Mouse (Mus musculus) ES-E14 (cell line): ENCODE results near the gene Angptl4. TPM values are rescaled to one million over a fixed set of nuclear protein-coding genes. Genes with fewer than 3 reads are reported as not detected.

ENCODE experiments used
- DNase-seq: peaks from one replicate; pipeline ENCODE4 v3.0.0-alpha.2; 2013; ENCODE audit warnings: low read depth, low spot score
- H3K27ac ChIP-seq: 2 replicates; pipeline ENCODE4 v1.5.1; 2012; ENCODE audit warnings: low read depth, mild to moderate bottlenecking, low read length, moderate library complexity, mixed read lengths; ENCODE audit not compliant: poor library complexity, insufficient read depth, severe bottlenecking
- H3K36me3 ChIP-seq: 2 replicates; pipeline ENCODE4 v1.6.1; 2012; ENCODE audit warnings: mild to moderate bottlenecking, low read length, moderate library complexity, mixed read lengths; ENCODE audit not compliant: control insufficient read depth, poor library complexity, insufficient read depth, severe bottlenecking
- H3K4me1 ChIP-seq, 2 experiments: fragments of 150-350 bp in 1 of 2; sonication (generic) in 1 of 2; 2 replicates each; pipeline ENCODE4 v1.6.1; 2012; ENCODE audit warnings: low read length in 2 of 2, mild to moderate bottlenecking in 1 of 2, mixed read lengths in 1 of 2; ENCODE audit not compliant: control insufficient read depth in 2 of 2, insufficient read depth in 2 of 2, poor library complexity in 1 of 2
- H3K4me3 ChIP-seq, 2 experiments: fragments of 150-350 bp in 1 of 2; sonication (generic) in 1 of 2; 2 replicates each; pipeline ENCODE4 v1.5.1; 2012; ENCODE audit warnings: low read length in 2 of 2, low read depth in 1 of 2, mild to moderate bottlenecking in 1 of 2, mixed read lengths in 1 of 2; ENCODE audit not compliant: insufficient read depth in 1 of 2, poor library complexity in 1 of 2, severe bottlenecking in 1 of 2
- H3K9ac ChIP-seq: 2 replicates; pipeline ENCODE4 v1.6.1; 2012; ENCODE audit warnings: low read depth, mild to moderate bottlenecking, low read length, mixed read lengths; ENCODE audit not compliant: poor library complexity, insufficient read depth, severe bottlenecking
- H3K9me3 ChIP-seq: fragments of 150-350 bp; sonication (generic); 2 replicates; pipeline ENCODE4 v1.6.1; 2012; ENCODE audit warnings: low read depth, mild to moderate bottlenecking, low read length; ENCODE audit not compliant: control insufficient read depth, insufficient read depth
- CHD2 ChIP-seq: IDR thresholded peaks from 2 replicates; pipeline ENCODE4 v1.6.1; 2014; ENCODE audit warnings: mild to moderate bottlenecking, low read depth, low read length, inconsistent platforms
- HCFC1 ChIP-seq: IDR thresholded peaks from 2 replicates; pipeline ENCODE4 v1.6.1; 2012; ENCODE audit warnings: low read length, inconsistent platforms, borderline replicate concordance; ENCODE audit not compliant: insufficient read depth
- MAFK ChIP-seq: IDR thresholded peaks from 2 replicates; pipeline ENCODE4 v1.6.1; 2014; ENCODE audit warnings: mild to moderate bottlenecking, low read depth, low read length, inconsistent platforms; ENCODE audit not compliant: insufficient read depth
- ZC3H11A ChIP-seq: IDR thresholded peaks from 2 replicates; pipeline ENCODE4 v1.6.1; 2012; ENCODE audit warnings: low read depth, mild to moderate bottlenecking, inconsistent platforms, low read length, borderline replicate concordance
- ZNF384 ChIP-seq: IDR thresholded peaks from 2 replicates; pipeline ENCODE4 v1.6.1; 2012; ENCODE audit warnings: low read depth, low read length, inconsistent platforms
- in situ Hi-C, 2 experiments: fragments of 600-800 bp; cut with MboI; formaldehyde crosslinking; loops; one replicate each; pipeline ENCODE4 v1.15.1; 2025; ENCODE audit warnings: low sequenced_read_pairs in 2 of 2, inconsistent platforms in 1 of 2; ENCODE audit not compliant: unreplicated experiment in 2 of 2
- total RNA-seq: library from RNA; depleted of rRNA; stranded (reverse); fragments of 300-350 nt; gene quantifications from 2 replicates; pipeline ENCODE4 v1.2.3, GENCODE M21; 2012

Angptl4 gene
- total RNA-seq, 1 experiment: 30.5 TPM

DNA sequence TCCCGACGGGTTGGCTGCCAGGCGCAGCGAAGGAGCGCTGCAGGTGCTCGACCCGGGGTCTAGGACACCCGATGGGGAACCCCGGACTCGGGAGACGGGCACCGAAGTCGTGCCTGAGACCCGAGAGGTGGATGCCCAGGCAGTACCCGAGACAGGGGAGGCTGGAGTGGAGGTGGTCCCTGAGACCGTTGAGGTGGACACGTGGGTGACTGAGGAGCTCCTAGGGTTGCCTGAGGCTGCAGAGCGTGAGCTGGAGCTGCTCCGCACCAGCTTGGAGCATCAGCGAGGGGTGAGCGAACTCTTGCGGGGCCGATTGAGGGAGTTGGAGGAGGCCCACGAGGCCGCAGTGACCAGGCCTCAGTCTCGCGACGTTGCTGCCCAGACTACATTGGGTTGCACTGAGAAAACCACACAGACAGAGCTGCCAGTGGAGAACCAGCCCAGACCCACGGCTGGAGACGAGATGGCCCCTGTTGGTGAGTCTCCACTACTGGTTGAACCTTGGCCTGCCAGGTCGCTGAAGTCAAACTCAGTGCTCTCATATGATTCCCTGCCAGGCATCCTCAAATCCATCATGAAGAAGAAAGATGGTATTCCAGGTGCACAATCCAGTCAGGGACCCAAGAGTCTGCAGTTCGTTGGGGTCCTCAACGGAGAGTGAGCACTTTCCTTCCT lies 36.5 kb upstream of the Angptl4 start:
- in situ Hi-C loops: no loop called here
- TF ChIP-seq ZNF384: no peak
- TF ChIP-seq HCFC1: no peak
- no peak for TF ChIP-seq MAFK
- TF ChIP-seq CHD2: no peak
- TF ChIP-seq ZC3H11A: no peak
- Histone ChIP-seq H3K27ac (peak overlapping the region; percentile 73), H3K4me3 (peak overlapping the region; percentile 61 to 69), H3K9ac (peak overlapping the region; percentile 91), H3K4me1 (peaks cover 4 to 12% of the 10 kb centered on the region in 2 experiments), H3K36me3 (peaks cover 32% of the 10 kb centered on the region), H3K9me3 (no peaks in the 10 kb centered on the region)
- DNase-seq: no peak

DNA sequence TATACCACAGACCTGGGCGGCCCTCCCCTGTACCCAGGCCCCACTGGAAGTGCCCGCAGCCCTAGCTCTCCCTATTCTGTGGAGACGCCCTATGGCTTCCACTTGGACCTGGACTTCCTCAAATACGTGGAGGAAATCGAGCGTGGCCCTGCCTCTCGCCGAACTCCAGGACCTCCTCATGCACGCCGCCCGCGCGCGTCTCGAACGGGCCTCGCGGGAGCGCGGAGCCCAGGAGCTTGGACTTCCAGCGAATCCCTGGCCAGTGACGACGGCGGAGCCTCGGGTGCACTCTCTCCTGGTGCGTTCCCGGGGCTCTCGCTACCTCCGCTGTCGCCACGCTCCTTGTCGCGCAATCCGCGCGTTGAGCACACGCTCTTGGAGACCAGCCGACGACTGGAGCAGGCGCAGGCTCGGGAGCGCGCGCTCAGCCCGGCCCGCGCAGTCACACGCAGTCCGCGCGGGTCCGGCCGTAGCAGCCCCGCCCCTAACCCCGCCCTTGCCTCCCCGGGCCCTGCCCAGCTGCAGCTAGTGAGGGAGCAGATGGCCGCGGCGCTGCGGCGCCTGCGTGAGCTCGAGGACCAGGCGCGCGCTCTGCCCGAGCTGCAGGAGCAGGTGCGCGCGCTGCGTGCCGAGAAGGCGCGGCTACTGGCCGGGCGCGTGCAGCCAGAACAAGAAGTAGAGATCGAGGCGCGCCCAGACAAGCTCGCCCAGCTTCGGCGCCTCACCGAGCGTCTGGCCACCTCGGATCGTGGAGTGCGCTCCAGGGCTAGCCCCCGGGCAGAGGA lies 35.7 kb upstream of the Angptl4 start:
- H3K4me1 ChIP-seq: peaks cover 5 to 18% of the 10 kb centered on the region in 2 experiments
- peak overlapping the region; percentile 79 for H3K27ac ChIP-seq
- TF ChIP-seq CHD2: 0 out of 2 replicates have a peak, but pooled peaks have one; percentile 23
- no peak for TF ChIP-seq MAFK
- peak; percentile 91 for DNase-seq
- peak overlapping the region; percentile 91 for H3K9ac ChIP-seq
- peak overlapping the region; percentile 61 to 77 for H3K4me3 ChIP-seq
- H3K9me3 ChIP-seq: no peaks in the 10 kb centered on the region
- peaks cover 24% of the 10 kb centered on the region for H3K36me3 ChIP-seq
- in situ Hi-C loops: no loop called here

DNA sequence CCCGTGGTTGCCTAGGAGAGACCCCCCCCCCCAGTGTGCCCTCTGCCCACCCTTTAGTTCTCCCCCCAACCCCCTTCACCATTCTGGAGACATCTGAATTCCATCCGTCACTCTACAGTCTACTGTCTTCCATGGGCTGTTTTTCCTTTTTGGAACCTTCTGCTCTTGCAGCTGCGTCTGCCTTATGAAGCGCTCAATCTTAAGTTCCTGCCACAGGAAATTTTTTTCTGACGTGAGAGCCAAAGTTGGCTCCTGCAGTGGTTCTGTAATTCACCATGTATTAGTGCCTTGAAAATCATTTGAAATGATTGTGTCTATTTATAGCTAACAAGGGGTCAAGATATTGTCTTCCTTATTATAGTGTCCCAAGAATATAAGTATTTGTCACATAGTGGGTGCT lies 35.0 kb upstream of the Angptl4 start:
- Histone ChIP-seq H3K27ac (no peak overlapping the region), H3K9me3 (no peaks in the 10 kb centered on the region), H3K9ac (peak overlapping the region; percentile 88; the same call in 1 of the 2 replicates), H3K4me3 (peak overlapping the region; percentile 61 to 77), H3K4me1 (peaks cover 11 to 16% of the 10 kb centered on the region in 2 experiments), H3K36me3 (peaks cover 17% of the 10 kb centered on the region)
- TF ChIP-seq ZC3H11A (no peak), MAFK (no peak), HCFC1 (no peak), ZNF384 (no peak), CHD2 (no peak)
- DNase-seq: no peak
- in situ Hi-C loops: no loop called here

DNA sequence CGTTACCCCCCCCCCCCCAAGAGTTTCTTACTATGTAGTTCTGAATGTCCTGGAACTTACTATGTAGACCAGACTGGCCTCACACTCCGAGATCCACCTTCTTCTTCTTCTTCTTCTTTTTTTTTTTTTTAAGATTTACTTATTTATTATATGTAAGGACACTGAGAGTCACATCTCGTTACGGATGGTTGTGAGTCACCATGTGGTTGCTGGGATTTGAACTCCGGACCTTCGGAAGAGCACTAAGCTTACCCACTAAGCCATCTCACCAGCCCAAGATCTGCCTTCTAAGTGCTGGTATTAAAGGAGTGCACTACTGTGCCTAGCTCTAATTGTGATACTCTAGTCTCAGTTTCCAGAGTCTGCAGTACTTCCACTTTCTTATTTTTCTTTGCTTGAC lies 33.8 kb upstream of the Angptl4 start:
- peaks cover 12 to 22% of the 10 kb centered on the region in 2 experiments for H3K4me1 ChIP-seq
- H3K27ac ChIP-seq: no peak overlapping the region
- TF ChIP-seq HCFC1 (no peak), ZC3H11A (no peak), MAFK (no peak), CHD2 (no peak), ZNF384 (no peak)
- no peak for DNase-seq
- in situ Hi-C loops: no loop called here
- H3K36me3 ChIP-seq: peaks cover 11% of the 10 kb centered on the region
- H3K9me3 ChIP-seq: no peaks in the 10 kb centered on the region
- no peak overlapping the region for H3K9ac ChIP-seq
- H3K4me3 ChIP-seq: no peak overlapping the region
